Mouse (Mus musculus) neural tube, embryonic 15.5 days (tissue): ENCODE data around the gene Kdm6b. TPM values are rescaled to one million over a fixed set of nuclear protein-coding genes. Genes with fewer than 3 reads are reported as not detected.

Source experiments
- ATAC-seq: fragments of 200-750 bp; cut with Nextera tagmentation; 2 replicates; pipeline ENCODE4 v1.8.0; 2017; ENCODE audit warnings: mild to moderate bottlenecking, moderate TSS enrichment, moderate library complexity; ENCODE audit not compliant: low FRiP score
- H3K27ac ChIP-seq: fragments of 300-500 bp; sonication (generic); replicated peaks from 2 replicates; pipeline ENCODE4 v1.5.1; 2015; ENCODE audit warnings: mild to moderate bottlenecking, inconsistent platforms
- H3K27me3 ChIP-seq: fragments of 300-500 bp; sonication (generic); replicated peaks from 2 replicates; pipeline ENCODE4 v1.6.1; 2015; ENCODE audit warnings: inconsistent platforms
- H3K36me3 ChIP-seq: fragments of 300-500 bp; sonication (generic); 2 replicates; pipeline ENCODE4 v1.6.1; 2015; ENCODE audit warnings: inconsistent platforms
- H3K4me1 ChIP-seq: fragments of 300-500 bp; sonication (generic); 2 replicates; pipeline ENCODE4 v1.6.1; 2015; ENCODE audit warnings: inconsistent platforms
- H3K4me2 ChIP-seq: fragments of 300-500 bp; sonication (generic); 2 replicates; pipeline ENCODE4 v1.6.1; 2015; ENCODE audit warnings: inconsistent platforms, mild to moderate bottlenecking, moderate library complexity
- H3K4me3 ChIP-seq: fragments of 300-500 bp; sonication (generic); replicated peaks from 2 replicates; pipeline ENCODE4 v1.5.1; 2015; ENCODE audit warnings: mild to moderate bottlenecking, inconsistent platforms
- H3K9ac ChIP-seq: fragments of 300-500 bp; sonication (generic); replicated peaks from 2 replicates; pipeline ENCODE4 v1.6.1; 2015; ENCODE audit warnings: mild to moderate bottlenecking, inconsistent platforms
- H3K9me3 ChIP-seq: fragments of 300-500 bp; sonication (generic); replicated peaks from 2 replicates; pipeline ENCODE4 v1.6.1; 2016; ENCODE audit warnings: inconsistent platforms
- WGBS: fragments of 180-500 bp; shearing (Covaris S2); methylation state at CpG from one replicate; pipeline ENCODE4 v1.1.7; 2015; ENCODE audit warnings: mixed read lengths; 5-methylcytosine and 5-hydroxymethylcytosine counted together
- polyA plus RNA-seq: library from polyadenylated mRNA; unstranded; fragments of >200 nt; fragmentation: Nextera tagmentation; extraction: Ambion mirVana; gene quantifications from 2 replicates; pipeline ENCODE4 v1.2.1, GENCODE M21; 2015

The Kdm6b gene
- polyA plus RNA-seq, 1 experiment from 2014 or later: 32.6 TPM

- H3K4me3 ChIP-seq: no peak overlapping the region
- 93% methylated on average over 23 of the region's 24 CpGs for WGBS
- peaks cover 5% of the 10 kb centered on the region; the same call in 1 of the 2 replicates for H3K27me3 ChIP-seq
- no peak for ATAC-seq
- H3K4me1 ChIP-seq: peaks cover 36% of the 10 kb centered on the region
- no peak overlapping the region for H3K9ac ChIP-seq
- 0 out of 2 replicates have a peak overlapping the region, but pooled peaks have one; percentile 18 for H3K27ac ChIP-seq
- no peaks in the 10 kb centered on the region for H3K9me3 ChIP-seq
- peaks cover 81% of the 10 kb centered on the region for H3K36me3 ChIP-seq
- no peak overlapping the region for H3K4me2 ChIP-seq
These were observed 8.7 kb downstream of the Kdm6b start for GRCm38 (mm10) chr11:69404595-69405396.

- Histone ChIP-seq H3K9ac (no peak overlapping the region), H3K27me3 (peaks cover 5% of the 10 kb centered on the region; the same call in 1 of the 2 replicates), H3K9me3 (no peaks in the 10 kb centered on the region), H3K4me2 (no peak overlapping the region), H3K4me3 (no peak overlapping the region), H3K27ac (0 out of 2 replicates have a peak overlapping the region, but pooled peaks have one; percentile 18), H3K36me3 (peaks cover 87% of the 10 kb centered on the region), H3K4me1 (peaks cover 28% of the 10 kb centered on the region)
- ATAC-seq: no peak
- WGBS: 92% methylated on average over 38 of the region's 38 CpGs
These were observed 9.5 kb downstream of the Kdm6b start for GRCm38 (mm10) chr11:69403691-69404594.

GRCm38 (mm10) chr11:69401987-69402386 is 11.5 kb downstream of the Kdm6b start:
- Histone ChIP-seq H3K27me3 (peaks cover 5% of the 10 kb centered on the region; the same call in 1 of the 2 replicates), H3K9ac (no peak overlapping the region), H3K4me3 (no peak overlapping the region), H3K27ac (no peak overlapping the region), H3K36me3 (peaks cover 81% of the 10 kb centered on the region), H3K4me1 (peaks cover 19% of the 10 kb centered on the region), H3K9me3 (no peaks in the 10 kb centered on the region), H3K4me2 (no peak overlapping the region)
- ATAC-seq: no peak
- 88% methylated on average over 12 of the region's 12 CpGs for WGBS

- Histone ChIP-seq H3K9ac (no peak overlapping the region), H3K36me3 (peaks cover 73% of the 10 kb centered on the region), H3K4me2 (no peak overlapping the region), H3K27ac (0 out of 2 replicates have a peak overlapping the region, but pooled peaks have one; percentile 18), H3K27me3 (peaks cover 5% of the 10 kb centered on the region; the same call in 1 of the 2 replicates), H3K4me1 (peaks cover 26% of the 10 kb centered on the region), H3K4me3 (no peak overlapping the region), H3K9me3 (no peaks in the 10 kb centered on the region)
- ATAC-seq: peak; percentile 74
- 15% methylated on average over 22 of the region's 22 CpGs for WGBS
These were observed 12.3 kb downstream of the Kdm6b start for GRCm38 (mm10) chr11:69401210-69401637.

GRCm38 (mm10) chr11:69400083-69400850 is 13.2 kb downstream of the Kdm6b start:
- Histone ChIP-seq H3K9me3 (no peaks in the 10 kb centered on the region), H3K27me3 (peaks cover 5% of the 10 kb centered on the region; the same call in 1 of the 2 replicates), H3K4me3 (no peak overlapping the region), H3K36me3 (peaks cover 64% of the 10 kb centered on the region), H3K27ac (no peak overlapping the region), H3K4me1 (peaks cover 28% of the 10 kb centered on the region), H3K9ac (no peak overlapping the region), H3K4me2 (no peak overlapping the region)
- WGBS: 75% methylated on average over 25 of the region's 25 CpGs
- no peak for ATAC-seq

GRCm38 (mm10) chr11:69399201-69400082 is 14.0 kb downstream of the Kdm6b start:
- no peak overlapping the region for H3K9ac ChIP-seq
- ATAC-seq: no peak
- no peaks in the 10 kb centered on the region for H3K9me3 ChIP-seq
- H3K4me1 ChIP-seq: peaks cover 30% of the 10 kb centered on the region
- H3K36me3 ChIP-seq: peaks cover 56% of the 10 kb centered on the region
- H3K4me2 ChIP-seq: 0 out of 2 replicates have a peak overlapping the region, but pooled peaks have one; percentile 2
- H3K27me3 ChIP-seq: peaks cover 5% of the 10 kb centered on the region; the same call in 1 of the 2 replicates
- no peak overlapping the region for H3K27ac ChIP-seq
- no peak overlapping the region for H3K4me3 ChIP-seq
- 26% methylated on average over 65 of the region's 66 CpGs for WGBS

GRCm38 (mm10) chr11:69398486-69399200 is 14.8 kb downstream of the Kdm6b start:
- Histone ChIP-seq H3K9me3 (no peaks in the 10 kb centered on the region), H3K36me3 (peaks cover 48% of the 10 kb centered on the region), H3K4me3 (peak overlapping the region; percentile 84; the same call in 1 of the 2 replicates), H3K9ac (no peak overlapping the region), H3K27ac (no peak overlapping the region), H3K27me3 (peaks cover 5% of the 10 kb centered on the region; the same call in 1 of the 2 replicates), H3K4me1 (peaks cover 36% of the 10 kb centered on the region), H3K4me2 (peak overlapping the region; percentile 85)
- no peak for ATAC-seq
- 23% methylated on average over 21 of the region's 21 CpGs for WGBS

- Histone ChIP-seq H3K36me3 (peaks cover 42% of the 10 kb centered on the region), H3K4me3 (peak within 1 kb of the TSS; percentile 84), H3K9ac (peak within 1 kb of the TSS; percentile 95; the same call in 1 of the 2 replicates), H3K4me1 (peaks cover 36% of the 10 kb centered on the region), H3K27me3 (peaks cover 5% of the 10 kb centered on the region; the same call in 1 of the 2 replicates), H3K9me3 (no peaks in the 10 kb centered on the region), H3K4me2 (peak within 1 kb of the TSS; percentile 85), H3K27ac (peak within 1 kb of the TSS; percentile 100)
- no peak for ATAC-seq
- 13% methylated on average over 15 of the region's 16 CpGs for WGBS
These were observed 15.4 kb downstream of the Kdm6b start, which contains the start of gene Tmem88 for GRCm38 (mm10) chr11:69398059-69398458. Tmem88 (minus strand) TSS chr11:69398234.

- no peak for ATAC-seq
- Histone ChIP-seq H3K9me3 (no peaks in the 10 kb centered on the region), H3K27me3 (peaks cover 5% of the 10 kb centered on the region; the same call in 1 of the 2 replicates), H3K4me2 (peak overlapping the region; percentile 85), H3K4me1 (peaks cover 36% of the 10 kb centered on the region), H3K4me3 (peak overlapping the region; percentile 84), H3K27ac (peak overlapping the region; percentile 33), H3K36me3 (peaks cover 38% of the 10 kb centered on the region), H3K9ac (peak overlapping the region; percentile 20; the same call in 1 of the 2 replicates)
- WGBS: 13% methylated on average over 24 of the region's 24 CpGs
These were observed 15.9 kb downstream of the Kdm6b start for GRCm38 (mm10) chr11:69397581-69398057.
